Mouse (Mus musculus): ENCODE measurements around the gene Hexb. TPM values are rescaled to one million over a fixed set of nuclear protein-coding genes. Genes with fewer than 3 reads are reported as not detected.

Hexb gene
- polyA plus RNA-seq, 1 experiment: 0.06 TPM

DNA sequence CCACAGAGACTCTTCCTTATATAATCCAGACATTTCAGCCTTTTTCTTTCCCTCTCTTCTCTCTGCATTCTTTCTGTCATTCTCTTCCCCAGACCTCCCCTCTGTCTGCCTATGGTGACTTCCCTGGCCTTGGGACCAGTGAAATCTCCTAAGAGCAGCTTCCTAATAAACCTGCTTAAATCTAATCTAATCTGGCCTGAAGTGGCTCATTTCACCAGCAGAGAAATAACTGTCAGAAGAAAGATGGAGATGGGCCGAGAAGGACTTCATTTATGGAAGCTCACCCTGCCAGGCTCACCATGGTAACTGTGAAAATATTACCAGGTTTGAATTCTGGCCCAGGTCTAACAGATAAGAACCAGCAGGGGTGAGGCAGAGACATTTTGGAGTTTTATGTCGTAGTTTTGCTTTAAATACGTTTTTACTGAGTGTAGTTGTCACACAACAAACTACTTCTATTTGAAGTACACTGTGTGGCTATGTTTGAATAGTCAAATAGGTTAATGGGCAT, 10.4 kb upstream of the Hexb start:
- Histone ChIP-seq H3K4me3 (replicated peaks) (no peak overlapping the region), H3K36me3 (ENCODE audit: control insufficient read depth) (no peaks in the 10 kb centered on the region), H3K27me3 (ENCODE audit: control insufficient read depth) (no peaks in the 10 kb centered on the region; the same call in 1 of the 2 replicates), H3K4me1 (ENCODE audit: control insufficient read depth) (peaks cover 17% of the 10 kb centered on the region), H3K9me3 (ENCODE audit: control insufficient read depth, low read length) (no peaks in the 10 kb centered on the region)
- TF ChIP-seq GATA1 (IDR thresholded peaks at IDR 0.05; ENCODE audit: low read length) (no peak), TAL1 (IDR thresholded peaks at IDR 0.05; ENCODE audit: low read length) (no peak)

DNA sequence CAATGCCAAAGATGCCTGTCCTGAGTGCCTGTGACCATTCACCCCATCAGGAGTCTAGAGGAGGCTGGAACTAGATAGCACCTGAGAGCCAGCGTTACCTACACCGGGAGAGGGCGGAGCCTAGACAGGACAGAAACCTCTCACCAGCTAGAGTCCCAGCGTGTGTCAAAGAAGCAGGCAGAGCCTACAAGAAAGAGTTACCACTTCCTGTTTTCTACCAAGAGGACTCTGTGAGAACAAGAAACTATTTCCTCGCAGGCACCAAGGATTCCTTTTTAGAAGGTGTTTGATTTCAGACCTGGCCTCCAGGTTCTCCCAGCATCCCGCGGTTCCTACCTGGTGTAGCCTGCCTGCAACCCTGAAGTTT, 9.9 kb upstream of the Hexb start:
- Histone ChIP-seq H3K9me3 (ENCODE audit: control insufficient read depth, low read length) (no peaks in the 10 kb centered on the region), H3K27me3 (ENCODE audit: control insufficient read depth) (no peaks in the 10 kb centered on the region; the same call in 1 of the 2 replicates), H3K4me3 (replicated peaks) (no peak overlapping the region), H3K4me1 (ENCODE audit: control insufficient read depth) (peaks cover 17% of the 10 kb centered on the region), H3K36me3 (ENCODE audit: control insufficient read depth) (no peaks in the 10 kb centered on the region)
- TF ChIP-seq GATA1 (IDR thresholded peaks at IDR 0.05; ENCODE audit: low read length): no peak
- TF ChIP-seq TAL1 (IDR thresholded peaks at IDR 0.05; ENCODE audit: low read length): no peak

DNA sequence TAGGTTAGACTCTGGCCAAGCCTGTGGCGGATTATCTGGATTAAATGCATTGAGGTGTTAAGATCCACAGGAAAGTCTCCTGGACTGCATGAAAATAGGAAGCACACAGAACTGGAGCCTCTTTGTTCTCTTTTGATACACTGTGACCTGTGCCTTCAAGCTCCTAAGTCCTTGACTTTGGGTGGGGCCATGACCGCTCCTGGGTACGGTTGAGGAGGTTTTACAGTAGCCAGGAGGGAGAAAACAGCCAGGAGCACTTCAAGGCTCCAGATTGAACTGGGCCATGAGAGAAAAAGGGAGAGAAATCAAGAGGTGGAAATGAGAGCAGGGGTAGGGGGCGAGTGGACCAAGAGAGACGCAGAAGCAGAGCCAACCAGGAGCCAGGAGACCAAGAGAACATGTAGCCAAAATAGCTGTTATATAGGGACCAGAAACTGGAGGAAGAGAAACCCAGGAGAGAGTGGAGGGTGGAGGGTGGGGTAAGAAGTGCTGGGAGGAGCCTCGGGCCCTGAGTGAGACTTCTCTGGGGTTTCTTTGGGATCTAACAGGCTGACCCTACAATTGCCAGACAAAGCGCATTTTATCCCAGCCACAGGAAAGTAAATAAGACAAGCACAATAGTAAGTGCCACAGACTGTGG, 9.4 kb upstream of the Hexb start:
- H3K4me1 ChIP-seq (ENCODE audit: control insufficient read depth): peaks cover 17% of the 10 kb centered on the region
- no peak for TF ChIP-seq GATA1 (IDR thresholded peaks at IDR 0.05; ENCODE audit: low read length)
- no peak overlapping the region for H3K4me3 ChIP-seq (replicated peaks)
- H3K27me3 ChIP-seq (ENCODE audit: control insufficient read depth): no peaks in the 10 kb centered on the region; the same call in 1 of the 2 replicates
- H3K36me3 ChIP-seq (ENCODE audit: control insufficient read depth): no peaks in the 10 kb centered on the region
- H3K9me3 ChIP-seq (ENCODE audit: control insufficient read depth, low read length): no peaks in the 10 kb centered on the region

DNA sequence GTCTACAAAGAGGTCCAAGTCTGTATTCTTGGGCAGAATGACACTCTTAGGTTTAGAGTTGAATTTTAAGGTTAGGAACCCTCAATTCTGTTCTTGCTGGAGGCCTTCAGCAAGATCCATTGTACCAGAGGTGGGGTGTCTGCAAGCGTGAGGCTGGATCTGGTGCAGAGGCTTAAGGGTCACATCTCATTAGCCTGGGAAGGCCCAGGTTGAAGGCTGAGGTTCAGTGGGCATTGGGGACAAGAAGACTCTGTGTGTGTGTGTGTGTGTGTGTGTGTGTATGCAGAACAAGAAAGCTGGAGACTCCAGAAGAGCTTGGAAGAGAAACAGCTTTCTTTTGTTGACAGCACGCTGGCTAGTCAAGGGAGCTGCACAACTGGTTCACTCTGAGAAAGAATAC, 7.9 kb upstream of the Hexb start:
- TF ChIP-seq TAL1 (IDR thresholded peaks at IDR 0.05; ENCODE audit: low read length) (no peak), GATA1 (IDR thresholded peaks at IDR 0.05; ENCODE audit: low read length) (no peak)
- Histone ChIP-seq H3K9me3 (ENCODE audit: control insufficient read depth, low read length) (no peaks in the 10 kb centered on the region), H3K36me3 (ENCODE audit: control insufficient read depth) (no peaks in the 10 kb centered on the region), H3K4me1 (ENCODE audit: control insufficient read depth) (peaks cover 17% of the 10 kb centered on the region), H3K27me3 (ENCODE audit: control insufficient read depth) (no peaks in the 10 kb centered on the region; the same call in 1 of the 2 replicates), H3K4me3 (replicated peaks) (no peak overlapping the region)

DNA sequence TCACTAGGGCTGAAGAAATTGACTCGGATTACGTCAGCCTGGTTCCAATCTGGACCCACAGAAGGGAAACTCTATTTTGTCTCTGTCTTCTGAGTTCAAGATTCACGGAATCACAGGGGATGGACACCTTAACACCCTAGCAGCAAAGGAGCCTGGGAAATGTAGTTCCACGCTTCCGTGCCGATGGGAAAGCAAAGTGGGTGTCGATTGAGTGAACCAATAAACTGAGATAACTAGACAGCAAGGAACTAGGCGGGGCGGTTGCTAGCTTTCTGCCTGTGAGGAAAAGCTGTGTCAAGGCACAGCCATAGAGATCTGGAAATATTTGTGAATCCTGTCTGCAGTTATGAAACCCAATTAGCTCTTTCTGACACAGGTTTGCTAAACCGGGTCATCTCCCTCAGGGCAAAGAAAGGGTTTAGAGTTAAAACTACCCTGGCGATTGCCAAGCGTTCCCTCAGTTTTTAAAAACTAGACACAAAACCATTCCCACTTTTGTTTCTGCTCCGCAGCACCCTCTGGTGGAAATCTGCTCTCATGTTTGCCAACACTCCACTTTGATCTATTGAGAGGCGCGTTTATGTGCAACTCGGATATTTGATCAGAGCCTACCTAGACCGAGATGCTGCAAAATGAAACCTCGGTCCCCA, 7.0 kb upstream of the Hexb start:
- H3K36me3 ChIP-seq (ENCODE audit: control insufficient read depth): no peaks in the 10 kb centered on the region
- H3K4me3 ChIP-seq (replicated peaks): peak overlapping the region; percentile 54
- peaks cover 17% of the 10 kb centered on the region for H3K4me1 ChIP-seq (ENCODE audit: control insufficient read depth)
- TF ChIP-seq TAL1 (IDR thresholded peaks at IDR 0.05; ENCODE audit: low read length) (no peak), GATA1 (IDR thresholded peaks at IDR 0.05; ENCODE audit: low read length) (no peak)
- no peaks in the 10 kb centered on the region for H3K9me3 ChIP-seq (ENCODE audit: control insufficient read depth, low read length)
- no peaks in the 10 kb centered on the region; the same call in 1 of the 2 replicates for H3K27me3 ChIP-seq (ENCODE audit: control insufficient read depth)

- H3K27me3 ChIP-seq (ENCODE audit: control insufficient read depth): no peaks in the 10 kb centered on the region
- H3K36me3 ChIP-seq (ENCODE audit: control insufficient read depth): no peaks in the 10 kb centered on the region
- no peak overlapping the region for H3K4me3 ChIP-seq (replicated peaks)
- no peaks in the 10 kb centered on the region for H3K9me3 ChIP-seq (ENCODE audit: control insufficient read depth, low read length)
- peaks cover 36% of the 10 kb centered on the region for H3K4me1 ChIP-seq (ENCODE audit: control insufficient read depth)
- no peak for TF ChIP-seq TAL1 (IDR thresholded peaks at IDR 0.05; ENCODE audit: low read length)
- TF ChIP-seq GATA1 (IDR thresholded peaks at IDR 0.05; ENCODE audit: low read length): no peak
Observed at GRCm38 (mm10) chr13:97201896-97202295, 3.7 kb upstream of the Hexb start.

GRCm38 (mm10) chr13:97201076-97201475, 2.9 kb upstream of the Hexb start:
- Histone ChIP-seq H3K4me3 (replicated peaks) (no peak overlapping the region), H3K9me3 (ENCODE audit: control insufficient read depth, low read length) (no peaks in the 10 kb centered on the region), H3K4me1 (ENCODE audit: control insufficient read depth) (peaks cover 36% of the 10 kb centered on the region), H3K27me3 (ENCODE audit: control insufficient read depth) (no peaks in the 10 kb centered on the region), H3K36me3 (ENCODE audit: control insufficient read depth) (no peaks in the 10 kb centered on the region)
- TF ChIP-seq TAL1 (IDR thresholded peaks at IDR 0.05; ENCODE audit: low read length): no peak
- TF ChIP-seq GATA1 (IDR thresholded peaks at IDR 0.05; ENCODE audit: low read length): no peak

DNA sequence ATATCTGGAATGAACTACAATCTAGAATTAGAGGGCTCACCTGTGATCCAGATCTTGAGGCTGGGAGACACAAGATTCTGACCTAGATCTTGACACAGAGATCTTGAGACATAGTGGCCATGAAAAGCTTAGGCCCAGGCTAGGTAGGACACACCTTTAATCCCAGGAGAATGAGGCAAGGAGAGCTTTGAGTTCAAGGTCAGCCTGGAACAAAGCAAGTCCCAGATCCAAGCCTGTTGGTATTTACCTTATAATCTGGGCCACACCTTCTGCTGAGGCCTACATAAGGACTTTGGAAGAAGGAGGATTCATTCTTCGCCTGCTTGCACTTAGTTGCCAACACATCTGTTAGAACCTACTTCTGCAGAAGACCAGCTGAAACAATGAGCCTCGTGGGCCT, 966 bp upstream of the Hexb start:
- H3K9me3 ChIP-seq (ENCODE audit: control insufficient read depth, low read length): no peaks in the 10 kb centered on the region
- H3K36me3 ChIP-seq (ENCODE audit: control insufficient read depth): no peaks in the 10 kb centered on the region
- peaks cover 19% of the 10 kb centered on the region for H3K4me1 ChIP-seq (ENCODE audit: control insufficient read depth)
- no peak overlapping the region for H3K4me3 ChIP-seq (replicated peaks)
- no peaks in the 10 kb centered on the region for H3K27me3 ChIP-seq (ENCODE audit: control insufficient read depth)
- TF ChIP-seq GATA1 (IDR thresholded peaks at IDR 0.05; ENCODE audit: low read length) (no peak), TAL1 (IDR thresholded peaks at IDR 0.05; ENCODE audit: low read length) (no peak)

DNA sequence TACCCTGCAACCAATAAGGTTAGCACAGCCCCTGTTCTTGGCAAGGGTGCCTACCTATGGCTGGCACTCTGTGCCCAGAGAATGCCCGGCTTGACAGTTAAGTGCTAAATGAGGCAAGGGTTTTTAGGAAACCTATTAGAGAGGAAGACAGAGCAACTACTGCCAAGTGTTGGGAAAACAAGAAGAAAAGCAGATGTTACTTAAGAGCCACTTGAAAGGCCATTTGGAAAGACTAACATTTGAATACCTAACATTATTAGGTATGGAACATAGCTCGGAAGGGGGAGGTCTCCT, 1.3 kb downstream of the Hexb start:
- Histone ChIP-seq H3K36me3 (ENCODE audit: control insufficient read depth) (no peaks in the 10 kb centered on the region), H3K4me3 (replicated peaks) (no peak overlapping the region), H3K4me1 (ENCODE audit: control insufficient read depth) (peaks cover 19% of the 10 kb centered on the region), H3K9me3 (ENCODE audit: control insufficient read depth, low read length) (no peaks in the 10 kb centered on the region), H3K27me3 (ENCODE audit: control insufficient read depth) (no peaks in the 10 kb centered on the region)
- no peak for TF ChIP-seq TAL1 (IDR thresholded peaks at IDR 0.05; ENCODE audit: low read length)
- no peak for TF ChIP-seq GATA1 (IDR thresholded peaks at IDR 0.05; ENCODE audit: low read length)
